Mouse (Mus musculus) spleen, adult 2 months (tissue): ENCODE measurements around the gene Cpsf4l.

Experiments
- CTCF ChIP-seq: fragments of 200-500 bp; IDR thresholded peaks from 2 replicates; pipeline ENCODE4 v1.5.1; 2011; ENCODE audit warnings: mild to moderate bottlenecking, inconsistent platforms; ENCODE audit not compliant: insufficient read depth, insufficient read length, insufficient replicate concordance; ENCODE audit errors: extremely low read depth
- POLR2A ChIP-seq: fragments of 200-500 bp; IDR thresholded peaks from 2 replicates; pipeline ENCODE4 v1.6.1; 2011; ENCODE audit warnings: low read depth, low read length, inconsistent platforms

DNA sequence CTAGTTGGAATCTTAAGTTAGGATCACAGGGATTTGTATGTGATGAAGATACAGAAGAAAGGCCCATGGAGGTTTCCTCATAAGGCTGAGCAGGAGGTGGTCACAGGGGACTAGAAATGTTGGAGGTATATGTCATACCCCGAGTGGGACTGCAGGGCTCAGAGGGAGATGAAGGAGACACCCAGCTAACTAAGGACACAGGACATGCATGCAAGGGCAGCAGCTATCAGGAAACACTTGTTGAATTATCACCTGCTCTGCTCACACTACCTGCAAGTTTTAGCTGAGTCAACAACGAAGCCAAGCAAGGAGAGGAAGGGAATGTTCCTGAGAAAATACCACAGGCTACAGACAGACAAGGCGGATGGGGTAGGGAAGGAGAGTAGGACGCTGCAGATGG, 42.1 kb downstream of the Cpsf4l start:
- no peak for TF ChIP-seq CTCF
- TF ChIP-seq POLR2A, result no peak
